Mouse (Mus musculus) c-Kit-positive CD71-negative TER-119-negative erythroid progenitor cells, embryonic 14.5 days (primary cell): Measurements from ENCODE around the gene Cd300e.

Experiments used
- DNase-seq: peaks from one replicate; pipeline ENCODE4 v3.0.0-alpha.2; 2013; ENCODE audit warnings: low read depth

The Cd300e gene

GRCm38 (mm10) chr11:115062077-115062476 lies at the start of gene Cd300e:
Gene Cd300e, minus strand, starts transcription at chr11:115062177.
- DNase-seq = no peak

- DNase-seq = no peak
Observed at GRCm38 (mm10) chr11:115110271-115110670, 48.3 kb upstream of the Cd300e start.

GRCm38 (mm10) chr11:115108176-115108575 lies 46.2 kb upstream of the Cd300e start:
- no peak for DNase-seq

- DNase-seq = no peak
Observed at GRCm38 (mm10) chr11:115107403-115107916, 45.5 kb upstream of the Cd300e start.

GRCm38 (mm10) chr11:115106638-115107037 lies 44.7 kb upstream of the Cd300e start:
- DNase-seq = no peak

- no peak for DNase-seq
Observed at GRCm38 (mm10) chr11:115104769-115105563, 43.0 kb upstream of the Cd300e start.

GRCm38 (mm10) chr11:115103470-115104413 lies 41.8 kb upstream of the Cd300e start:
- DNase-seq = no peak

- DNase-seq = no peak
Observed at GRCm38 (mm10) chr11:115102116-115102515, 40.1 kb upstream of the Cd300e start.

- no peak for DNase-seq
Observed at GRCm38 (mm10) chr11:115101615-115102051, 39.7 kb upstream of the Cd300e start.

GRCm38 (mm10) chr11:115100741-115101140 lies 38.8 kb upstream of the Cd300e start:
- DNase-seq = no peak

GRCm38 (mm10) chr11:115100032-115100621 lies 38.1 kb upstream of the Cd300e start:
- DNase-seq = no peak

- no peak for DNase-seq
Observed at GRCm38 (mm10) chr11:115099241-115099840, 37.4 kb upstream of the Cd300e start.

- no peak for DNase-seq
Observed at GRCm38 (mm10) chr11:115098203-115098932, 36.4 kb upstream of the Cd300e start.

GRCm38 (mm10) chr11:115092140-115092539 lies 30.2 kb upstream of the Cd300e start:
- no peak for DNase-seq

GRCm38 (mm10) chr11:115091362-115091901 lies 29.5 kb upstream of the Cd300e start, which contains the start of gene Rab37:
Gene Rab37, plus strand, starts transcription at chr11:115091431.
- DNase-seq = no peak

- no peak for DNase-seq
Observed at GRCm38 (mm10) chr11:115089853-115090252, 27.9 kb upstream of the Cd300e start.

GRCm38 (mm10) chr11:115086213-115086612 lies 24.2 kb upstream of the Cd300e start:
- DNase-seq = no peak

- no peak for DNase-seq
Observed at GRCm38 (mm10) chr11:115085064-115085463, 23.1 kb upstream of the Cd300e start.

- no peak for DNase-seq
Observed at GRCm38 (mm10) chr11:115084595-115084994, 22.6 kb upstream of the Cd300e start.

- DNase-seq = peak; percentile 76
Observed at GRCm38 (mm10) chr11:115083376-115084139, 21.6 kb upstream of the Cd300e start.
